Mouse (Mus musculus): ENCODE measurements around the gene 2610028H24Rik.

The 2610028H24Rik gene

GRCm38 (mm10) chr10:76448851-76449250, at the start of gene 2610028H24Rik:
Gene 2610028H24Rik (plus strand): TSS chr10:76449081.
- no peak for DNase-seq (ENCODE audit: low spot score)

DNA sequence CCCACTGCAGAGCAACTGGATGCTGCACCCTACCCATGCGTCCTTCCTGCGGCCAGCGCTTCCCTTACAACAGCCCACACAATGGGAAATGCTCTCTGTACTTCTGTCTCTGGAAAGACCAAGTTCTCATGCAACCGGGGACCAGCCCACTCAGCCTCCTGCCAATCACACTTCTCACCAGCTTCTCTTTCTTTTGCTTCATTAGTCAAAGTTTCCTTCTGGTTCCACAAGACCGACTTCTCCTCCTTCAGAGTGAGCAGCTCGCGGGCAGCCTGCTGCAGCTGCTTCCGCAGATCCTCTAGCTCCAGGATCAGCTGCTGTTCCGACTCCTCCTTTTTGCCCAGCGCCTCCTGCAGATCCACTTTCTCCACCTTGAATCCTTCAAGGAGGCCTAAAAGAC, 40.4 kb upstream of the 2610028H24Rik start:
- no peak for DNase-seq (ENCODE audit: low spot score)

- peak; percentile 9 for DNase-seq (ENCODE audit: low spot score)
These were observed 32.1 kb upstream of the 2610028H24Rik start for GRCm38 (mm10) chr10:76416811-76417210.

DNA sequence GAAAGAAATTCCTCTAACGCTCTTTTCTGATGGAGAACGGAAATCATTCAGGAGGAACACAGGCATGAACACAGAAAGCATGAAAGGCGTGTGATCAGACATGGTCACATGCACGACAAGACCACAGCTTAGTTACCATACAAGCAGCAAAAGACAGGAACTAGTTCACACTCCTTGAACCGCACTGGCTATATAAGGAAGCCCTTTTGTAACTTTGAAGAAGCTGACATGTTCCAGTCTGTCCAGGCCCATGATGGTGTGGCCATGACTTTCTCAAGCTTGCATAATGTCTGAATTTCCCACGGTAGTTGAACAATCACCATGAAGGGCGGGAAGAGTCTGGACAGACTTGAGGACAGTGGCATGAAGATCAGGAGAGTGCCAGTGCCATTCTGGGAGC, 23.2 kb upstream of the 2610028H24Rik start:
- no peak for DNase-seq (ENCODE audit: low spot score)

GRCm38 (mm10) chr10:76433925-76434324, 15.0 kb upstream of the 2610028H24Rik start:
- DNase-seq (ENCODE audit: low spot score): no peak

DNA sequence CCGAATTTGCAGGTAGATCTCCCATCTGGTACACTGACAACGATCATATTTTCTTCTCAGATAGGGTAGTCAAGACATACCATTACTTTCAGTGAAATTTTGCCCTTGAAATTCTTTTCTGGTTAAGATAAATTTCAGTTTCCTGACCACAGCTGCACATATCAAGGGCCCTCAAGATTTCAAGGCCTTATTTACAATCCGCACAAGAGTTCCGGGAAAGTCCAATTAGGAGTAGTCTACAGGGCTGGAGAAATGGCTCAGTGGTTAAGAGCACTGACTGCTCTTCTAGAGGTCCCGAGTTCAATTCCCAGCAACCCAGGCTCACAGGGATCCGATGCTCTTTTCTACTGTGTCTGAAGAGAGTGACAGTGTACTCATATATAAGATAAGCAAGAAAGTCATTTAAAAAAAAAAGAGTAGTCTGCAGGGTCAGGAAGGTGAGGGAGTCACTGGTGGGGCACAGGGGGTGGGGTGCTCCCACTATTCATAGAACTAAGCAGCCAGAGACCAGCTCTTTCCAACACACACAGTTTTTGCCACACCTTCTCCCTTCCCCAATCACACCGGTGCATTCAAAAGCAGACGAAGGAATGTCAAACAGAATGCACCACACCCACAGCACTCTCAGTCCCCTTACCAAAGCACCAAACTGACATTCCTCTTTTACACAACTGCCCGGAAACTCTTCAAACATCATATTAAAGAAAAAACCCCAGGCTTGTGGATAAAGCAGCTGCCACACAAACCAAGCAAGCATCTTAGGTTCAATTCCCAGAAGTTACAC, 9.6 kb upstream of the 2610028H24Rik start:
- DNase-seq (ENCODE audit: low spot score): no peak

DNA sequence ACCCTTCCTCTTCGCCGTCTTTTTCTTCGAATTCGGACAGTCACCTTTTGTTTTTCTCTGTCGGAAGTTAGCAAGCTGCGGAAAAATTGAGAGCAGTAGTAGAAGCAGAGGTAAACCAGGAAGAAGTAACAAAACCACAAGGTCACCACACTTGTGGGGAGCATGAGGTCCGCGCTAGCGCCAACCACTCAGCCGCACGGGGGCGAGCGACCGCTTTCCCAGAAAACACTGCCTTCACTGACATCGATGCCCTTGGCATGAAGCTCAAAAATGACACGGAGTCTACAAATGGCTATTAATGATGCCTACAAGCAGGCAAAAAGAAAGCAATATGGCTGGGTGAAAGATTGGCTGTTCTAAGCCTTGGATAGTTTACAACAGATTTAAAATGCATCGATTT, 8.6 kb upstream of the 2610028H24Rik start, which contains the start of gene AC141477.1:
Gene AC141477.1 (minus strand): TSS at position 164 of the 400 bp plus-strand sequence.
- no peak for DNase-seq (ENCODE audit: low spot score)

- peak; percentile 97 for DNase-seq (ENCODE audit: low spot score)
These were observed 6.4 kb upstream of the 2610028H24Rik start, which contains the start of gene Pcnt for GRCm38 (mm10) chr10:76442178-76443088. Gene Pcnt (minus strand): TSS chr10:76442786.

- DNase-seq (ENCODE audit: low spot score): peak; percentile 78
These were observed 2.7 kb upstream of the 2610028H24Rik start for GRCm38 (mm10) chr10:76445996-76446681.

DNA sequence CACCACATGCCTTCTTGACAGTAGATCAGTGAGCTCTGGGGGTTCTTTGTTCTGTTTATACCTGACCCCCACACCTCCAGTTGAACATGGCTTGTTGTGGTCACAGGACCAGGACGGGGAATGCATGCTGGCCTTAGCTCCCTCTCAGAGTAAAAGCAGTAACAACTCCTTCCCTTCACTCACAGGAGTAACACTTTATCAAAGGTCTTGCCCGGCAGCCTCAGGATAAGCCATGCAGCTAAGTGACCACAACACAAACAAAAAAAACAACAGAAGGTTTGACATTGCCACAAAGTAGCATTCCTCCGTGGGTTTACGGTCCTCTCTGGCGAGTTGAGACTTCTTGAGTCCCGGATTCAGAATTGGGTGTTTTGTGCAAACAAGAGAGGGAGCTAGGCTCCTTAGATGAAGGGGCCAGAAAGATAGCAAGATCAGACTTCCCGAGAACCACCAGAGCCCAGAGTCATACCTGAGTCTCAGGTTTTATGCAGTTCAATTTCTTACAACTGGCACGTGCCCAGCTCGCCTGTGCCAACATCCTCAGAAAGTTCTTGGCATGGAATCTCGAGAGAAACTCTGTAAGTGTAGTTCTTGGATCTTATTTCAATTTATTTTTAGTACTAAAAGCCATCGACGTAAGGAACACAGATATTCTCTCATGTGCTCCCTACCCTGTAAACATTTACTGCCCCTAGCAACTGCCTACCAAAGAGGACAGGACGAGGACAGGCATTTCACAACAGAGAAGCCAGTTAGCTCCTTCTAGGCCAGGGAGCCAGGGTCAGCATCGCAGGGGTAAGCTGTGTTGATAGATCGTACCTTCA, 1.3 kb upstream of the 2610028H24Rik start:
- DNase-seq (ENCODE audit: low spot score): no peak

DNA sequence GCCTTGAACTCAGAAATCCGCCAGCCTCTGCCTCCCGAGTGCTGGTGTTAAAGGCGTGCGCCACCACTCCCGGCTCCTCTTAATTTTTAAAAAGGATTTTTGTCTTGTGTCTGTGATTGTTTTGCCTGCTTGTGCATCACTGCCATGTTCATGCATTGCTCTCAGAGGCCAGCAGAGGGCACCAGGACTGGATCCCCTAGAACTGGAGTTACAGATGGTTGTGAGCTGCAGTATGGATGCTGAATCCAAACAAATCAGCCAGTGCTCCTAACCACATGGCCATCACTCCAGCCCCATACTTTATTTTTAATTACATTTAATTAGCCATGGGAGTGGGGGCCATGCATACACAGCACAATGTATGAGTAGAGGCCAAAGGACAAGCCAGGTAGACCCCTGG, 6.4 kb downstream of the 2610028H24Rik start:
- no peak for DNase-seq (ENCODE audit: low spot score)

DNA sequence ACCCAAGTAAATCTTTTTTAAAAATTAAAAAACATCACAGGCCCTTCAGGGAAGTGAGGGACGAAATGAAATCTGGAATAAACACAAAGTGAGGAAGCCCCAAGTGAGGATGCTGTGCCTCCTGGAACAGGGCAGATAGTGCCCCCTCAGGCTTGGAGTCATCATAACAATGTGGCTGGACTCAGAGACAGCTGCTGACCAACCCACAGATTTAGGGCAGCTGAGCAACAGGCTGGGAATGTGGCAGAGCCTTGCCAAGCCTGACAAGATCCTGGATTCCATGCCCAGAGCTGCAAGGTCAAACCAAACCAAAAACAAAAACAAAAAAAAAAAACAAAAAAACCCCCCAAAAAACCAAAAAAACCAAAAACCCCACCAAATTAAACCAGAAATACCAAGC, 12.4 kb downstream of the 2610028H24Rik start:
- no peak for DNase-seq (ENCODE audit: low spot score)

- DNase-seq (ENCODE audit: low spot score): no peak
These were observed 13.4 kb downstream of the 2610028H24Rik start for GRCm38 (mm10) chr10:76462312-76462711.

DNA sequence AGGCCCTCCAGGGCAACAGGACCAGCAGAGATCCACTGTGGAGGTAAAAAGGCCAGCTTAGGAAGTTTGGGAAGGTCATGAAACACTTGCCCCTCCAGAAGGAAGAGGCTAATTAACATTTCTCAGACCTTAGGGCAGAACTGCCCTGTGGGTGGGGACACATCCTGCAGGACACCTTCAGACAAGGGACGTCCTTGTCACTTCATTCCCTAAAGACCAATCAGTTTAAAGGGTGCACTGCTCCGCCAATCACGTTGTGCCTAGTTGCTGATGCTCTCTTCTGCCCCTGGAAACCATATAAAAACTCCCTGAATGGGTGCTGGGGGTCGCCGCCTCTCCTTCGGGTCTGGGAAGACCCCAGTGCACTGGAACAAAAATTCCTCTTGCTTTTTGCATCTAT, 13.8 kb downstream of the 2610028H24Rik start:
- DNase-seq (ENCODE audit: low spot score): no peak

DNA sequence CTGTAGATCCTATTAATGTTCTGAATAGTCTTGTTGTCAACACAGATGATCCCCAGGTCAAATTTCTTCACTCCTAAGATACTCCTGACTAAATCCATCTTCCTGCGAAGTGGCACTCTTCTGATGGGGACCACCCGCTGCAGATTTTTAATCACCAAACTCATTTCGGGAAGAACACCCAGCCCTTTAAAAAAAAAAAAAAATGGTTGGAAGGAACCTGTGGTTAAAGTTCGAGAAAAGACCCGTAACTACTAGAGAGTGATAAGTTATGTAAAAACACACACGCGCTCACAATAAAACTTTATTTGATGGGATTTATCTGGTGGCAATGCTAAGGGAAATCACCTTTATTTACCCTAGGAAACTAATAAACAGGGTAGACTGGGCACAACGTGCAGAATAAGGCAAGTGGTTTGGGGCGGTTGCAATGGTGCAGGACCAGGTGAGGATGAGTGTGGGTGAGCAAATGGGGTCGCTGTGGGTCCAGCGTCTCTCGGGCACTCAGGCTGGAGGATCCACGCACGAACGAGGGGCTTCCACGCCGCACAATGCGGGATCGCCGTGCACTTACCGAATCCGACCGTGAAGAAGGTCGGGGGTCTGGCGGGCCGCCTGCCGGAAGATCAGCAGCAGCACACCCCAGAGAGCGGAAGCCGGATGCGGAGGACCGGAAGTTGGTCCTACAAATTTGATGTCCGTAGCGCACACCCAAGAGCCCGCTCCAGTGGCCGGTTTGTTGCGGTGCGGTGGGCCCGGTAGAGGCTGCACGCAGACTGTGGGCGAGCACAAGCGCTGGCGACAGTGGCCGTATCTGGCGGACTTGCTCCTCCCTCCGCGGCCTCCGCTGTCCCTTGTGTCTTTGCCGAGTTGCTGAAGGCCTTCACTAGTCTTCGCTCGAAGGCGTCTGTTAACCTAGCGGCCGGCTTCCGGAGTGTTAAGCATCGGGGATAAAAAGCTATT, 19.6 kb downstream of the 2610028H24Rik start, which contains the start of the genes Mcm3ap and Ybey:
Gene Mcm3ap (plus strand): TSS at position 725 of the 960 bp plus-strand sequence.
Gene Ybey (minus strand): TSS at position 912 of the 960 bp plus-strand sequence.
- peak; percentile 90 for DNase-seq (ENCODE audit: low spot score)

GRCm38 (mm10) chr10:76473759-76474158, 24.9 kb downstream of the 2610028H24Rik start:
- no peak for DNase-seq (ENCODE audit: low spot score)

GRCm38 (mm10) chr10:76480851-76481250, 32.0 kb downstream of the 2610028H24Rik start:
- no peak for DNase-seq (ENCODE audit: low spot score)

- DNase-seq (ENCODE audit: low spot score): no peak
These were observed 32.6 kb downstream of the 2610028H24Rik start for GRCm38 (mm10) chr10:76481480-76481879.

- no peak for DNase-seq (ENCODE audit: low spot score)
These were observed 37.4 kb downstream of the 2610028H24Rik start for GRCm38 (mm10) chr10:76486302-76486701.

DNA sequence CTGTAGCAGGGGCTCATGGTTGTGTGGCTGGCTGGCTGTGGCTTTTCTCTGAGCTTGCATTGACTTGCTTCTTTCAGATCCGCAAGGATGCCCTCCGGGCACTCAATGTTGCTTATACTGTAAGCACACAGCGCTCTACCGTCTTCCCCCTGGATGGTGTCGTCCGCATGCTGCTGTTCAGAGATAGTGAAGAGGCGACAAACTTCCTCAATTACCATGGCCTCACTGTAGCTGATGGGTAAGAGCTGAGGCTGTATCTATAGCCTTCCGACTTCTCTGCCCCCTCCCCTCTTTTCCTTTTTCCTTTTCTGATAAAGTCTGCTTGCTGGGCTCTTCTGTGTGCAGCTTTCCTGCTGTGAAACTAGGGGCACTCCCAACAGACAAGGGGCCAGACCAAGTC, 39.4 kb downstream of the 2610028H24Rik start:
- no peak for DNase-seq (ENCODE audit: low spot score)
